Mouse (Mus musculus): Measurements from ENCODE around the gene Plekhg4.

- no peak for TF ChIP-seq CTCF (conservative IDR thresholded peaks at IDR 0.05; ENCODE audit: insufficient read depth, insufficient read length, low read depth, low read length)
- no peak for TF ChIP-seq POLR2A (IDR thresholded peaks at IDR 0.05; ENCODE audit: low read depth, low read length)
Measured at GRCm38 (mm10) chr8:105380308-105380707, 7.2 kb downstream of the Plekhg4 start.

All from kidney, adult 2 months (tissue).